Mouse (Mus musculus): Measurements from ENCODE around the gene Cyp2t4. TPM values are rescaled to one million over a fixed set of nuclear protein-coding genes. Genes with fewer than 3 reads are reported as not detected.
A peak's percentile ranks its signal among the peaks of the same experiment; 100 is the strongest.

Cyp2t4 gene
- polyA plus RNA-seq, 1 experiment from 2014 or later = 0.22 TPM

- no peak overlapping the region for H3K4me2 ChIP-seq (replicated peaks)
- no peak overlapping the region for H3K4me3 ChIP-seq (replicated peaks)
- no peak overlapping the region for H3K9ac ChIP-seq (replicated peaks)
- peaks cover 46% of the 10 kb centered on the region for H3K36me3 ChIP-seq
- H3K27me3 ChIP-seq = no peaks in the 10 kb centered on the region
- H3K4me1 ChIP-seq (replicated peaks) = peaks cover 13% of the 10 kb centered on the region
- 95% methylated on average over 7 of the region's 7 CpGs for WGBS
- no peak for ATAC-seq
- H3K9me3 ChIP-seq = no peaks in the 10 kb centered on the region
- no peak overlapping the region for H3K27ac ChIP-seq
These were observed 21.4 kb downstream of the Cyp2t4 start for GRCm38 (mm10) chr7:27174896-27175295.

DNA sequence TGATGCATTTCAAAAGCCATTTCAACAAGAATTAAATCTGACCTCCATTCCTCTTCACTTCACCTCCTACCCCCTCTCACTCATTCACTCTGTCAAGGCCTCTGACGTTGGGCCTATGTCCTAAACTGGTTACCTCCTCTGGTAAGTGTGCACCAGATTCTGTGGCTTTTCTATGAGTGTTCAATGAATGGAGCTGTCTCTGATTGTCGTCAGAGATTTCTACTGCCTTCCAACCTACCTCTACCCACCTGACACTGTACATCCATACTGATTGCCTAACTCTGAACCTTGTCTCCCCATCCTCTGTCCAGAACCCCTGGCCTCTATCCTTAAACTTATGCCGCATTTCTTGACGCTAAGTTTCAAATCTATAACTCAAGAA is 24.4 kb downstream of the Cyp2t4 start:
- ATAC-seq = no peak; the same call in none of the 2 replicates
- Histone ChIP-seq H3K27me3 (no peaks in the 10 kb centered on the region), H3K4me2 (replicated peaks) (peak overlapping the region; percentile 54), H3K27ac (peak overlapping the region; percentile 92), H3K9ac (replicated peaks) (peak overlapping the region; percentile 61), H3K36me3 (peaks cover 24% of the 10 kb centered on the region), H3K4me1 (replicated peaks) (peaks cover 21% of the 10 kb centered on the region), H3K9me3 (no peaks in the 10 kb centered on the region), H3K4me3 (replicated peaks) (peak overlapping the region; percentile 69)
- whole genome bisulfite sequencing = 21% methylated on average over 4 of the region's 4 CpGs

DNA sequence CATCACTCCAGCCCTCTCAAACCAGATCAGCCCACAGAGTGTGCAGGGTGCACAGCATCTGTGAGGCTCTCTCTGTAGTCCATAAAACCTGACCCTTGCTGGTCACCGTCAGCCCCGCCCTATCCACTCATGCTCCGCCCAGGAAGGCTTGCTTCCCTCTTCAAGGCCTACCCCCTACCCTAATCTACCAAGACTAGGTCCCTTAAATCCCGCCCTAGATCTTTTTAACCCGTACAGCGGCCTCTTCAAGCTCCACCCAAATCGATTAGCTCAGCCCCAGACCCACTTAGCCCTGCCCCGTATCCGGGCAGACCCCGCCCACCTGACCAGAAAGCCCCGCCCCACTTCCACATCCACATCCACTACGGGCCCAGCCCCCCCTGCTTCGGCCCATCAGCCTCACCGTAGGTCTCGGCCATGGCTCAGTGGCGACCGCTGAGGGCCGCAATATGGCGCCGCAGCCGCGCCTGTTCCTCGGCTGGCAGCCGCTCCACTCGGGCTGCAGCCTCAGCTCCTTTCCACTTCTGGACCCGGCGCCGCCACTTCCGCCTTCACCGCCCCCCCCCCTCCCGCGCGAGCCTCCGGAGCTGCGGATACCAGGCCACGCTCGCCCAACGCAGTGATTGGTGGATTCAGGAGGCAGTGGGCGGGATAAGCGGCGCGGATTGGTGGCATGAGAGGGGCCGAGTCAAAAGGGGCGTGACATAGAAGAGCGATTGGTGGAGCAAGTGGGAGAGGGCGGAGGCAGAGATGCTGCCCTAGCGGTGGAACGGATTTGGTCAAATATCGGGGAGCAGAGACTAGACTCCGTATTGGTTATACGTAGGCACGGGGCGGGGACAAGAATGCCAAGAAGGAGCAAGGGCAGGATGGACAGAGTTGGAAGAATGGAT is 25.1 kb downstream of the Cyp2t4 start, which contains the start of gene Rab4b:
Gene Rab4b (minus strand): TSS at position 573 of the 893 bp plus-strand sequence.
- Histone ChIP-seq H3K4me3 (replicated peaks) (peak within 1 kb of the TSS; percentile 69), H3K4me1 (replicated peaks) (peaks cover 21% of the 10 kb centered on the region), H3K4me2 (replicated peaks) (peak within 1 kb of the TSS; percentile 54), H3K9me3 (no peaks in the 10 kb centered on the region), H3K36me3 (peaks cover 24% of the 10 kb centered on the region), H3K27ac (peak within 1 kb of the TSS; percentile 92), H3K27me3 (no peaks in the 10 kb centered on the region), H3K9ac (replicated peaks) (peak within 1 kb of the TSS; percentile 61)
- under 1% methylated on average over 49 of the region's 53 CpGs for WGBS
- ATAC-seq = peak; percentile 97

GRCm38 (mm10) chr7:27179217-27179918 is 25.9 kb downstream of the Cyp2t4 start:
- 44% methylated on average over 16 of the region's 16 CpGs for WGBS
- no peak for ATAC-seq
- peaks cover 21% of the 10 kb centered on the region for H3K4me1 ChIP-seq (replicated peaks)

DNA sequence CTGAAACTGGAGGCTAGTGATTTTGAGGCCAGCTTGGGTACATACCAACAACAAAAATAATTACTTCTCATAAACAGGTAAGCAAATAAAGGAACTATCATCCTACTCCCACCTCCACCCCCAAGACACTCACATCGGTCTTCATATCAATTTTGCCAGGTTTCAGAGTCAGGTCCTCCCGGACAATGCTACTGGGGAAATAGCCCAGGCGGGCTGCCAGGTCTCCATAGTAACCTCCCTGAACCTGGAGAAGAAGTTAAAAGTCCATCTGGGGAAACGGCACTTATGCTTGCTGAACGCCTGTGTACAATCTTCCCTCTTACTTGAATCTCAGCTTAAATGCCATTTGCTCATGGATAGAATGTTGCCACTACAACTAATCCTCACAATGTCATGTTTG is 26.5 kb downstream of the Cyp2t4 start:
- peak overlapping the region; percentile 88 for H3K27ac ChIP-seq
- H3K4me1 ChIP-seq (replicated peaks) = peaks cover 21% of the 10 kb centered on the region
- H3K4me3 ChIP-seq (replicated peaks) = no peak overlapping the region
- no peak for ATAC-seq
- H3K27me3 ChIP-seq = no peaks in the 10 kb centered on the region
- 39% methylated on average over 5 of the region's 5 CpGs for WGBS
- H3K36me3 ChIP-seq = peaks cover 22% of the 10 kb centered on the region
- no peak overlapping the region for H3K4me2 ChIP-seq (replicated peaks)
- no peak overlapping the region for H3K9ac ChIP-seq (replicated peaks)
- H3K9me3 ChIP-seq = no peaks in the 10 kb centered on the region

More at GRCm38 (mm10) chr7:27179217-27179918, 25.9 kb downstream of the Cyp2t4 start:
- Histone ChIP-seq H3K4me3 (replicated peaks) (peak overlapping the region; percentile 69), H3K9ac (replicated peaks) (peak overlapping the region; percentile 46; the same call in 1 of the 2 replicates), H3K36me3 (peaks cover 22% of the 10 kb centered on the region), H3K27me3 (no peaks in the 10 kb centered on the region), H3K9me3 (no peaks in the 10 kb centered on the region), H3K27ac (peak overlapping the region; percentile 88), H3K4me2 (replicated peaks) (peak overlapping the region; percentile 53)

DNA sequence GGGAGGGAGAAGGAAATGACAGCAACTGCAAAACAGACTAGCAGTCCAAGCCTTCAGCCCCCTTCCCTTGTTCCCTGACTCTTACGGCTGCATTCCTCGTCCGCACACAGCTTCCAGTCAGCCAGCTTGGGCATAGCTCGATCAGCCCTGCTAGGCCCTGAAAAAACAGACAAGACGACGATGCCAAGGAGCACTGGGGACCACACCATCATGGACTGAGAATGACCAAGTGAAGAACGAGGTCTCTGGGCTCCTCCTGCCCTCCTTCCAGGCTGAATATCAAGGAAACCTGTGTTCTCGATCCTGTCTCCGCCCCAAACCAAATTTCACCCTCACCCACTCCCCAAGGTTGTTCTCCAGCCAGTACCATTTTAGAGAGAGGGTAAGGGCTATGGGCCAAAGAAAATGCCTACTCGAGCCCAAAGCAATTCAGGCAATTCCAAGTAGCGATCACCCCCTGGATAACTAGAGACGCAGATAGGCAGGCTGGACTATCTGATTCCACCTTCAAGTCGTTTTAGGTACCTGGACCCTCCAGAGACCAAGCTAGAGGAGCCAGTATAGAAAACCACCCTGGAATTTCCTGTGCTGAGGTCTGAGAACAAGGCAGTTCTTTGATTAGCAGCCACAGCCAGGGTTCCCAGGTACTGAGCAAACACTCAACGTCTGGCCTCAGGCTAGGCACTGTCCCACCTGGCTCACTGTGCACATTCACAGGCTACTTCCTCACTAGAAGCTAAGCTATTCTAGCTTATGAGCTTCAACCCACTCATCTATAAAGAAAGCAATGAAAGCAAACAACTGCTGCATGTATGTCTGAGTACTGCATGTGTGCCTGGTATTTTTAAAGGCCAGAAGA is 27.6 kb downstream of the Cyp2t4 start, which contains the start of the genes Gm21983 and Mia:
Gene Gm21983 (minus strand): TSS at position 250 of the 859 bp plus-strand sequence.
Gene Mia (minus strand): TSS at position 321 of the 859 bp plus-strand sequence.
- H3K27ac ChIP-seq = peak within 1 kb of the TSS; percentile 88
- 0 out of 2 replicates have a peak within 1 kb of the TSS, but pooled peaks have one; percentile 1 for H3K9ac ChIP-seq (replicated peaks)
- H3K4me3 ChIP-seq (replicated peaks) = no peak within 1 kb of the TSS
- peaks cover 21% of the 10 kb centered on the region for H3K4me1 ChIP-seq (replicated peaks)
- no peak for ATAC-seq
- H3K36me3 ChIP-seq = peaks cover 31% of the 10 kb centered on the region
- H3K9me3 ChIP-seq = no peaks in the 10 kb centered on the region
- H3K27me3 ChIP-seq = no peaks in the 10 kb centered on the region
- WGBS = 67% methylated on average over 14 of the region's 14 CpGs
- no peak within 1 kb of the TSS for H3K4me2 ChIP-seq (replicated peaks)

DNA sequence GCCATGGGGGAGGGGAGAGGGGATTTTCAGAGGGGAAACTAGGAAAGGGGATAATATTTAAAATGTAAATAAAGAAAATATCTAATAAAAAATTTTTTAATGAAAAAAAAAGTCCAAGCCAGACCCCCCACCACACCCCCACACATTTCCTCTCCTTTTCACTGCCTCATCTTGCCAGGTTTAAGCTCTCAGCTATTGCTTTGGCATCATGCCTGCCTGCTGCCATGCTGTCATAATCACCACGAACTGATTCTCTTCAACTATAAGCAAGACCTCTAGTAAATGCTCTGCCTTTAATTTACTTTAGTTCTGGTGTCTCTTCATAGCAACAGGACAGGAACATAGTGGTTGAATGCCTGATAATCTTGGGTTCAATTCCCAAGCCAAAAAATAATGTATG is 29.0 kb downstream of the Cyp2t4 start:
- H3K27me3 ChIP-seq = no peaks in the 10 kb centered on the region
- no peaks in the 10 kb centered on the region for H3K9me3 ChIP-seq
- H3K9ac ChIP-seq (replicated peaks) = no peak overlapping the region
- H3K4me2 ChIP-seq (replicated peaks) = no peak overlapping the region
- no peak overlapping the region for H3K4me3 ChIP-seq (replicated peaks)
- 79% methylated on average over 1 of the region's 1 CpGs for WGBS
- H3K27ac ChIP-seq = no peak overlapping the region
- H3K36me3 ChIP-seq = peaks cover 45% of the 10 kb centered on the region
- no peak for ATAC-seq
- peaks cover 21% of the 10 kb centered on the region for H3K4me1 ChIP-seq (replicated peaks)

- 72% methylated on average over 3 of the region's 3 CpGs for WGBS
- Histone ChIP-seq H3K27me3 (no peaks in the 10 kb centered on the region), H3K4me3 (replicated peaks) (no peak overlapping the region), H3K9ac (replicated peaks) (no peak overlapping the region), H3K4me2 (replicated peaks) (no peak overlapping the region), H3K9me3 (no peaks in the 10 kb centered on the region), H3K36me3 (peaks cover 70% of the 10 kb centered on the region), H3K27ac (no peak overlapping the region), H3K4me1 (replicated peaks) (peaks cover 7% of the 10 kb centered on the region)
- no peak for ATAC-seq
These were observed 31.4 kb downstream of the Cyp2t4 start for GRCm38 (mm10) chr7:27184964-27185363.

- no peaks in the 10 kb centered on the region for H3K9me3 ChIP-seq
- 93% methylated on average over 5 of the region's 5 CpGs for WGBS
- no peaks in the 10 kb centered on the region for H3K27me3 ChIP-seq
- no peaks in the 10 kb centered on the region; the same call in 1 of the 2 replicates for H3K4me1 ChIP-seq (replicated peaks)
- no peak overlapping the region for H3K4me3 ChIP-seq (replicated peaks)
- H3K36me3 ChIP-seq = peaks cover 80% of the 10 kb centered on the region
- ATAC-seq = no peak
- no peak overlapping the region for H3K4me2 ChIP-seq (replicated peaks)
- no peak overlapping the region for H3K27ac ChIP-seq
- H3K9ac ChIP-seq (replicated peaks) = no peak overlapping the region
These were observed 32.5 kb downstream of the Cyp2t4 start for GRCm38 (mm10) chr7:27185986-27186385.

DNA sequence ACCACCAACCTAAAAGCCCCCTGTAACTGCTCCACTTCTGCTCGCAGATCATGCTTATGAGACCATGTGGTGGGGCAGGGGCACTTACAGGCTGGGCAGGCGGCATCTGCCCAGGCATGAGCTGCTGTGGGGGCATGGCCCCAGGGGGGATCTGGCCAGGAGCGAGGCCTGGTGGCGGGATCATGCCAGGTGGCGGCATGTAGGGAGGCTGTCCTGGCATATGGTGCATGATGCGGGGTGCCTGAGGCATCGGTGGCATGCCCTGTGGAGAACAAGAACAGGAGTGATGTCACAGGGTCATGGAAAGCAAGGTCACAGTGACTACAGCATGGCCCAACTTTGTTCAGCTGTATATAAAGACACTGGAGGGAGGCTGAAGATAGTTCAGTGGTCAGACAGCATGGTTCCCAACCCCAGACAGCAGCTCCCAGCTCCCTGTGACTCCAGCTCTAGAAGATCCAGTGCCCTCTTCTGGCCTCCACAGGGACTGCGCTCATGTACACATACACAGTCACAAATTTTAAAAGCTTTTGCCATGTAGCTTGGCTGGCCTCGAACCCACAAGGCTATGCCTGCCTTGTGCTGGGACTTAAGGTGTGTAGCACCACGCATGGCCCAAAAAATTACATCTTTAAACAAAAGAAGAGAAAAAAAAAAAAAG is 35.9 kb downstream of the Cyp2t4 start:
- 93% methylated on average over 10 of the region's 10 CpGs for WGBS
- peak; percentile 31; the same call in 1 of the 2 replicates for ATAC-seq
- peaks cover 16% of the 10 kb centered on the region for H3K4me1 ChIP-seq (replicated peaks)
- H3K4me2 ChIP-seq (replicated peaks) = no peak overlapping the region
- H3K27ac ChIP-seq = no peak overlapping the region
- H3K27me3 ChIP-seq = no peaks in the 10 kb centered on the region
- H3K9me3 ChIP-seq = no peaks in the 10 kb centered on the region
- H3K36me3 ChIP-seq = peaks cover 97% of the 10 kb centered on the region
- no peak overlapping the region for H3K9ac ChIP-seq (replicated peaks)
- no peak overlapping the region for H3K4me3 ChIP-seq (replicated peaks)

DNA sequence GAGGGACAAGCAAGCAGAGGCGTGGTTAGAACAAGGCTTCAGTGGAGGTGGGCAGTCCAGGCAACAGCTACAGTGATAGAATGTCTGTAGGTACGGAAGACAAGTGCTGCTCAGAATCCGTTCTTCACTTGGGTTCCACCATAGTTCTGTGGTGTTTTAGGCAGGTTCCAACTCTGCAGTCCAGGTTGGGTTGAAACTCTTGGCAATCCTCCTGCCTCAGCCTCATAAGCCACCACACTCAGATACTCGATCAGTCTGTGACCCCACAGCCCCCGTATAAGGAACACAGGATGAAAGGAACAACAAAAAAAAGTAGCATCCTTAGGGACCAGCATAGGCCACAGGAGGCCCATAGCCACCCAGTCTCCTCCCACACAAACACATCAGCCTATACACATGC is 38.9 kb downstream of the Cyp2t4 start:
- peaks cover 30% of the 10 kb centered on the region for H3K4me1 ChIP-seq (replicated peaks)
- no peak overlapping the region for H3K4me3 ChIP-seq (replicated peaks)
- H3K36me3 ChIP-seq = peaks cover 68% of the 10 kb centered on the region
- H3K9ac ChIP-seq (replicated peaks) = no peak overlapping the region
- no peaks in the 10 kb centered on the region for H3K27me3 ChIP-seq
- H3K27ac ChIP-seq = no peak overlapping the region
- H3K4me2 ChIP-seq (replicated peaks) = no peak overlapping the region
- no peak for ATAC-seq
- 93% methylated on average over 5 of the region's 5 CpGs for WGBS
- H3K9me3 ChIP-seq = no peaks in the 10 kb centered on the region
